Mouse (Mus musculus) brain, embryonic 14.5 days (tissue): Measurements from ENCODE around the gene Scel.

Experiments used
- CTCF ChIP-seq: fragments of 200-500 bp; IDR thresholded peaks from 2 replicates; pipeline ENCODE4 v1.5.1; 2012; ENCODE audit warnings: inconsistent platforms, mild to moderate bottlenecking, moderate library complexity, borderline replicate concordance; ENCODE audit not compliant: insufficient read depth, insufficient read length; ENCODE audit errors: extremely low read depth
- POLR2A ChIP-seq: fragments of 200-500 bp; IDR thresholded peaks from 2 replicates; pipeline ENCODE4 v1.6.1; 2012; ENCODE audit warnings: mild to moderate bottlenecking, inconsistent platforms, borderline replicate concordance; ENCODE audit not compliant: poor library complexity, insufficient read depth, insufficient read length, severe bottlenecking; ENCODE audit errors: extremely low read depth

DNA sequence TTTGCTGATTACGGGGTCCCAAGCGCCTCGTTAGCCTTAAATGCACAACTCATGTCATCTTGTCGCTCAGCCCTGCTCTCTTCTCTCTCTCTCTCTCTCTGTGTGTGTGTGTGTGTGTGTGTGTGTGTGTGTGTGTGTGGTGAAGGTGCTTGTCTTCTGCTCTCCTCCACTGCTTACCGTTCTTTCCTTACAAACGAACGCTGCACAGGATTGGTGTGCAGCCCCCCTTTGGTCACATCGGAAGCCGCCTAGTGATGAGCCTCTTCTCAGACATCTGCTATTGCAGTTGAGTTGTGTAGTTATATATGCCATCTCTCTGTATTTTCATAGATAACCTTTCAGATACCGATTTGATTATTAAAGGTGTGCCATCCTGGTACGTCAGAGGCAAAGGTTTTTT lies 138.0 kb downstream of the Scel start:
- TF ChIP-seq CTCF (peak; percentile 5; the same call in 1 of the 2 replicates), POLR2A (no peak)
